Mouse (Mus musculus): ENCODE data around the gene Cad. TPM values are rescaled to one million over a fixed set of nuclear protein-coding genes. Genes with fewer than 3 reads are reported as not detected.

The Cad gene
- total RNA-seq, 2 experiments from 2014 or later: 17.4 to 25.5 TPM

- DNase-seq (ENCODE audit: low spot score in 2 of 2): no peak
- intact Hi-C loops (cut with DNase I): no loop called here
Measured at GRCm38 (mm10) chr5:31055216-31056140, 898 bp downstream of the Cad start.

GRCm38 (mm10) chr5:31069810-31070209 lies 15.2 kb downstream of the Cad start:
- intact Hi-C loops (cut with DNase I): no loop called here
- DNase-seq (ENCODE audit: low spot score in 2 of 2): peak in 1 of 2 experiments; percentile 63

GRCm38 (mm10) chr5:31071059-31071458 lies 16.5 kb downstream of the Cad start:
- intact Hi-C loops (cut with DNase I): no loop called here
- DNase-seq (ENCODE audit: low spot score in 2 of 2): peak in 1 of 2 experiments; percentile 53

GRCm38 (mm10) chr5:31071821-31072220 lies 17.2 kb downstream of the Cad start:
- intact Hi-C loops (cut with DNase I): no loop called here
- DNase-seq (ENCODE audit: low spot score in 2 of 2): no peak

- intact Hi-C loops (cut with DNase I): no loop called here
- DNase-seq (ENCODE audit: low spot score in 2 of 2): no peak
Measured at GRCm38 (mm10) chr5:31073176-31073575, 18.6 kb downstream of the Cad start.

GRCm38 (mm10) chr5:31076346-31076745 lies 21.8 kb downstream of the Cad start:
- intact Hi-C loops (cut with DNase I): no loop called here
- DNase-seq (ENCODE audit: low spot score in 2 of 2): no peak

GRCm38 (mm10) chr5:31080059-31080794 lies 25.6 kb downstream of the Cad start:
- intact Hi-C loops (cut with DNase I): loop anchor here (1.0 kb wide), 2 partner anchors 12 to 41 kb away; no protein-coding TSS in a partner anchor

GRCm38 (mm10) chr5:31080795-31081164 lies 26.2 kb downstream of the Cad start:
- DNase-seq (ENCODE audit: low spot score in 2 of 2): peak in 1 of 2 experiments; percentile 70
- intact Hi-C loops (cut with DNase I): loop anchor here (1.0 kb wide), 2 partner anchors 12 to 41 kb away; no protein-coding TSS in a partner anchor

More at GRCm38 (mm10) chr5:31080059-31080794, 25.6 kb downstream of the Cad start:
- DNase-seq (ENCODE audit: low spot score in 2 of 2): peak; percentile 68 to 91

GRCm38 (mm10) chr5:31081386-31081785 lies 26.8 kb downstream of the Cad start:
- intact Hi-C loops (cut with DNase I): no loop called here
- peak in 1 of 2 experiments; percentile 60 for DNase-seq (ENCODE audit: low spot score in 2 of 2)

- peak; percentile 47 to 68 for DNase-seq (ENCODE audit: low spot score in 2 of 2)
- intact Hi-C loops (cut with DNase I): no loop called here
Measured at GRCm38 (mm10) chr5:31082355-31082754, 27.8 kb downstream of the Cad start.

GRCm38 (mm10) chr5:31082935-31083625 lies 28.5 kb downstream of the Cad start:
- intact Hi-C loops (cut with DNase I): no loop called here

GRCm38 (mm10) chr5:31083949-31084348 lies 29.4 kb downstream of the Cad start:
- DNase-seq (ENCODE audit: low spot score in 2 of 2): no peak
- intact Hi-C loops (cut with DNase I): no loop called here

More at GRCm38 (mm10) chr5:31082935-31083625, 28.5 kb downstream of the Cad start:
- peak in 1 of 2 experiments; percentile 4 for DNase-seq (ENCODE audit: low spot score in 2 of 2)

GRCm38 (mm10) chr5:31086606-31087005 lies 32.0 kb downstream of the Cad start:
- peak in 1 of 2 experiments; percentile 6 for DNase-seq (ENCODE audit: low spot score in 2 of 2)
- intact Hi-C loops (cut with DNase I): no loop called here

GRCm38 (mm10) chr5:31087131-31087530 lies 32.6 kb downstream of the Cad start:
- DNase-seq (ENCODE audit: low spot score in 2 of 2): peak in 1 of 2 experiments; percentile 69
- intact Hi-C loops (cut with DNase I): no loop called here

GRCm38 (mm10) chr5:31092231-31092975 lies 37.8 kb downstream of the Cad start:
- intact Hi-C loops (cut with DNase I): loop anchor here (1.0 kb wide), 1 partner anchor 12 kb away; no protein-coding TSS in a partner anchor
- peak; percentile 69 to 70 for DNase-seq (ENCODE audit: low spot score in 2 of 2)

GRCm38 (mm10) chr5:31093151-31094041 lies 38.8 kb downstream of the Cad start:
- intact Hi-C loops (cut with DNase I): loop anchor here (1.0 kb wide), 2 partner anchors 28 to 100 kb away; no protein-coding TSS in a partner anchor
- DNase-seq (ENCODE audit: low spot score in 2 of 2): peak; percentile 53 to 80

- DNase-seq (ENCODE audit: low spot score in 2 of 2): peak in 1 of 2 experiments; percentile 68
Measured at GRCm38 (mm10) chr5:31094100-31094798, 39.7 kb downstream of the Cad start.

More at GRCm38 (mm10) chr5:31094100-31094798, 39.7 kb downstream of the Cad start:
- intact Hi-C loops (cut with DNase I): loop anchor here (1.0 kb wide), 1 partner anchor 101 kb away; no protein-coding TSS in a partner anchor

All from left cerebral cortex, postnatal 25 days (tissue).